Mouse (Mus musculus) megakaryocyte-erythroid progenitor cell, adult 5-6 weeks (primary cell): ENCODE measurements around the gene Wdr3. TPM values are rescaled to one million over a fixed set of nuclear protein-coding genes. Genes with fewer than 3 reads are reported as not detected.

Experiments
- ATAC-seq: replicated peaks from 2 replicates; pipeline ENCODE4 v1.8.0; 2016; ENCODE audit warnings: mild to moderate bottlenecking, inconsistent platforms; ENCODE audit not compliant: severe bottlenecking, poor library complexity, low FRiP score, low TSS enrichment
- total RNA-seq, 2 experiments: library from RNA; stranded (forward) in 1 of 2; stranded (reverse) in 1 of 2; fragments of 200-1000, 215-1000 nt in 1 of 2; fragments of >200 nt in 1 of 2; fragmentation: Nextera tagmentation in 1 of 2; gene quantifications; 2 replicates each; pipeline ENCODE4 v1.2.3; 2014 to 2017

Wdr3 gene
- 45.7 and 73.8 TPM in 2 replicates for total RNA-seq (2014; fragmentation: Nextera tagmentation)
- 142 and 162 TPM in 2 replicates for total RNA-seq (2017)

DNA sequence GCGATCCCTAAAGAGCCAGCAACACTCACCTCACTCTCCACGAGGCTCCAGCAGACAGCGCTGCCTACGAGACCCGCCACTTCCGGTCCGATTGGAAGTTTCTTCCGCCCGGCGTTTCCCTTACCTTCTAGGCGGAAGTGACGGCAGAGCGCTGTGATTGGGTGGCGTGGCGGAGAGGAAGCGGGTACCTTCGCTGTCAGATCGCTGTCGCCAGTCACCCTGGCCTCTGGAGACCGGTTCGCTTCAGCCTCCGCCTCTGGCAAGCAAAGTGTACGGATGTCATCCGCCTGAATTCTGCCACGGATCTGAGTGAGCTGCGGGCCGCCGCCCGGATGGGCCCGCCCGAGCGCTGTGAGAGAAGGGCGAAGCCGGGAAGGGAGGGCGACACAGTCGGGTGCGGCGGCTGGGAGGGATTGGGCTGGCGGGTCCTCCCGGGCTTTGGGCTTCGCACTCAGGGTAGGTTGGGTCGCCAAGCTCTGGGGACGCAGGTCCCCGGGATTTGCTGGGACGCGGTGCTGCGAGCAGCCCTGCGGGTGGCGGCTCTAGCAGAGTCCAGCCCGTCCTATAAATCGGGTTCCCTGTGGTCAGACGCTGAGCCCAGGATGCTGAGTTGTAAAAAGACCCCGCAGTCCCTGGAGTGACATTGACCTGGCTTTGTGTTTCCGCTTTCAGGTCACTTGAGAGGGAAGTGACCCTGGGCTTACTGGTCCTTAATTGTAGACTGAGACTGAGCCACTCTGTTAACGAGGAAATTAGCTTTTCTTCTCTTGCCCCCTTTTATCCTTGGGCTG, at the start of gene Wdr3, which contains the start of gene Gdap2:
TSS of gene Wdr3 (minus strand) at position 93 of the 791 bp plus-strand sequence.
TSS of gene Gdap2 (plus strand) at position 67 of the 791 bp plus-strand sequence.
- ATAC-seq: peak; percentile 99

DNA sequence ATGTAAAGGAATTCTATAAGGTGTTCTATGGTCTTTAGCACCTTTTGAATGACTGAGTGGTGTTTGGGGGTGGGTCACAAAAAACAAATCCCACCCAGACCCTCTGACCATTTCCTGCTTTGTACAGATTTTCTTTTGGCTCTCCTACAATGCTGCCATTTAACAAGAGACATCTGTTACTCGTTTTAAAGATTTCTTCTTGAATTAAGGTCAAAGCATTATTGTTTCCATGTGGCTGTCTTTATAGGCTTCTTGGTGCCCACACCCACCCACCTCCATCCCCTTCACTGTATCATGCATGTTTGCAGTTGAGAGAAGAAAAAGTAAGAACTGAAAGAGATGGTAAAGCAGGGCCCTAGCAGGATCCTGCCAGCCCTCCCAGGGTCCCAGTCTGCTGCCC, 44.8 kb upstream of the Wdr3 start:
- ATAC-seq: no peak

DNA sequence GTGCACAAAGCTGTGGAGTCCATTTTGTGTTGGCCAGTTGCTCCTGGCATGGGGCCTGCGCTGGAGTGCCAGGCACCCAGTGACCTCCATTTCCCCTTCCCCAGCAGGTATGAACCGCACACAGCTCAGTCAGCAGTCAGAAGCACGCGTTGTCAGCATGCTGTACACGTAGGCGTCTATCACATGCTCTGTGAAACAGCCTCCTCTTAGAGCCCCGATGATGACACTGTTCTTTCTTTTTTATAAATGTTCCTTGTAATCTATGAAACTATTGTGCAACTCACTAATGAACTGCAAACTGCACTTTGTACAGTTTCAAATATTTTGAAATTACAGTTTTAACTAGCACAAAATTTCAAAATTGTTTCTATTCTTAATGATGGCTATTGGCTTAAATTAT, 39.3 kb upstream of the Wdr3 start:
- no peak for ATAC-seq

DNA sequence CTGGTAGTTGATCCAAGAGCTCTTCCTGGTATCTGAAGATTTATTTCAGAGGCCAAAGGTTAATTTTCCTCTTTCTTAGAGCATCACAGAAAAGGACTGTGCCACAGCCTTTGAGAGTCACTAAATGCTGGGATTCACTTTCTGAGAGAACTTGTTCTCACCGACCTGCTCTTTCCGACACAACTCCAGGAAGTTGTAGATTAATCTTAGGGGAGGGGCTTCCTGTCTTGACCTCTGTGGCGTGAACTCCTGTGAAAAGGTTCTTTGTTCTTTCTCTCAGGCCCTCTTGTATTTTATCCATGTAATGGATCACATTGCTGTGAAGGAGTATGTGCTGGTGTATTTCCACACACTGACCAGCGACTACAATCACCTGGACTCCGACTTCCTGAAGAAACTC, 32.0 kb upstream of the Wdr3 start:
- ATAC-seq: 0 out of 2 replicates have a peak, but pooled peaks have one; percentile 45

DNA sequence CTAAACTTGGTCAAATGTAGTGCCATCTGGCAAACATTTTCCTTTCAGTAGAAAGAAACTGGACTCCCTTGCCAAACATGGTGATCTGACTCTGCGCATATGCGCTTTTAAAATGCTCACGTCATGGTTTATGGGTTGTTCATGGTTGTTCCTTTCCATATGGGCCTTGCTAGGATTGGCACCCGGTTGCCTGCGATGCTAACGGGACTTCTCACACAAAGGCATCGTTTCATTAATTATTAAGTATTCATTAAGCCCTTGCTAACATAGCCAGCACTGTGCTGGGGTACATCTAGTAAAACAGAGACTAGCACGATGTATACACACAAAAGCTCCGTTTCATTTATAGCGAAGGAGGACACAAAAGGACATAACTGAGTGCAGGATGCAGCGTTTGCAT, 27.7 kb upstream of the Wdr3 start:
- ATAC-seq: no peak

DNA sequence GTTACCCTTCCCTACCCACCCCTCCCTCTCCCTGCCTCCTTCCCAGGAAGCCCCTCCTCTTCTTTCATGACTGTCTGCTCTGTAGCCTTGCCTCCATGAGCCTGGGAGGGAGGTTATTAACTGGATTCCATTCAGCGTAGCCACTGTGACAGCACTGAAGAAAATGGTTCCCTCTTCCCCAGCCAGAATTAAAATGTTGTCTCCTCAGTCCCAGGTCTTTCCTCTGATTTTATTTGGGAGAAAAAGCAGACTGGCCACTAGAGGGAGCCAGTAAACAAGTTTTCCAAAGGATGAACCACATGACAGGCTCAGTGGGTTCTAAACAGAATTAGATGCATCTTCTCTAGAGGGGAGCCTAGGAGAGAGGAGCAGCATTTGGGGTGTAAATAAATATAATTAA, 27.2 kb upstream of the Wdr3 start:
- ATAC-seq: peak; percentile 53; the same call in 1 of the 2 replicates

DNA sequence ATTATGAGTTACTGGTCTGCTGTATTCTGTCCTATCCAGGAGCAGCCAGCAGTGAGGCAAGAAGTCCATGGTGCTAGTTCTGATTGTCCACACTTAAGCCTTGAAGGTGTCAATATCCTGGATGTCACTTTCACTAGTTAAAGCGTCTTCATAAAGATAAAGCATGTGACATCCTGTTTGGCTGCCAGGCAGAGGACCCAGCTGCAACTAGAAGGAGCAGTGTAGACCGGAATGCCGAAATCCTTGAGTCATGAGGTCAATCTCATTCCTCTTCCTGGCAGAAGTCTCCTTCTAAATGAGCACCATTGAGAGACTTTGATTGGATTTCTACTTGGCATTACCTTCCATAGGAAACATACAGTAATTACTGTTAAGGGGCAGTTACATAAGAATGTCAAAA, 18.3 kb upstream of the Wdr3 start:
- ATAC-seq: no peak

DNA sequence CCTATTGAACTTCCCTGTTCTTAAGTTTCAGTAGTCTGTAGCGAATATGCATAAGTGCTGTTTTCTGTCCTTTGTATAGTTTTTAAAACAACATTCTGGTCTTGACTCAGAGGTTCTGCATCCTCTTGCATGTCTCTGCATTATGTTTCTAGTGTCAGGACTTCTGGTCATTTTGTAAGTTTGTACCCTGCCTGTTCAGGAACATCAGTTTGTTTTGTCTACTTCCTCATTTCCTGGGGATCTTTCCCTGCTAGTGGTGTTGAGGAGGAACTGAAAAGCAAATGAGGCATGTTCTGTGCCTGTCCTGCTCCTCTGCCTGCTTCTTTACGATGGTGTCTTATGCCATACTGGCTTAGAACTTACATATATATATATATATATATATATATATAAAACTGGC, 13.8 kb upstream of the Wdr3 start:
- ATAC-seq: no peak

DNA sequence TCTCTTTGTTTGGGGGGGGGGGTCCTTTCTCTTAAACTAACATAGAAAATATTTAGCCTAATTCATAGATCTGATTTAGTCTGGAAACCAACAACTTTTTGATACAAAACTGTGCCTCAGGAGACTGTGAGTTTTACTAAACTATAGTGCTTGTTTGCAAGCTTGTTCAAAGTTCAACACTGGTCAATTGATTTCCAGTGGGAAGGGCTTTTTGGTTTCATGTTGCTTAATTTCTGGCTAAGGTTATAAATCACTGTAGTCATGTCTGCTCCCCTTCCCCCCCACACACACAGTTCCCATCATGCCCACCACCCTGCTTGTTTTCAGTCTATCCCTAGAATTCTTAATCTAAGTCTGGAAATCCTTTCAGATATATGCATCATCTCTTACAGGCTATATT, 2.8 kb upstream of the Wdr3 start:
- no peak for ATAC-seq

DNA sequence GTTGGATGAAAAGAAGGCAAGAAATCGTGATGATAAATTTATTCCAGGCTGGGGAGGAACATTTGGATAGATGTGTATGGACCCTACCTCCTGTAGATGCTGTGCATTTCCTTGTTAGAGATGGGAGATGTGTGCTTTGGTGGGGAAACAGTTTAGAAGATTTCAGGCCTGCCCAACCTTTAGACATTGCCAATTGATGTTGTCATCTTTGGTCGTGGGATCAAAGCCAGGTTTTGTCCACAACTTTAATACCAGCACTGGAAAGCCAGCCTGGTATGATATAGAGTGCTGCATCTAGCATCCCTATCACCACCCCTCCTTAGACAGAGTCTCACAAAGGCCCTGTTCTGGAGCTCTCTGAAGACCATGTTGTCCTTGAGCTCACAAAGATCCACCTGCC, 1.3 kb upstream of the Wdr3 start:
- no peak for ATAC-seq

DNA sequence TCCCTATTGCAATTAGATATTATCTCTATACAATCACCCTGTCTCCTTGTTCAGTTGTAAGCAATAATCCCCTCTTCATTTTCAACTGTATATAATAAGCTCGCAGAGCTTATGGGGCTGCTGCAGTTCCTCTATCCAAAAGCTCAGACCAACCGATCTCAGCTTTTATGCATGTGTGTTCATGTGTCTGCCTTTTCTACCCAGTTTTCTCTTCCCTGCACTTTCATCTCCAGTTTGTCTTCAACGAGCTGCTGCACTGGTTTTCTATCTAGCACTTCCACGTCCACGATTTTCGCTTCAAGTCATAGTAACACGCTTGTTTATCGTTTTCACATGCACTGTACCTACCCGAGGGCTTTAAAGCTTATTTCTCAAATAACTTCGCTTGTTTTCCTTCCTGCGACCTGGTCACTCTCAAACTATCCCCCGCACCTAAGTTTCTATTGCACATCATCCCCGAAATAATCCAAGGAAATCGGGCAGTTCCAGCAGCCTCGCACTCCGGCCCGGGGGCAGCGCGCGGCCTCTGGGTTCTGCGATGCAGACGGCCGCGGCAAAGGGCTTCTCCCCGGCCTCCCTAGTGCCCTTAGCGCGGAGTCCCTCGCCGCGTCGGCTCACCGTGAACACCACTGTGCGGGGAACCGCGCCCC, 417 bp downstream of the Wdr3 start:
- ATAC-seq: no peak

DNA sequence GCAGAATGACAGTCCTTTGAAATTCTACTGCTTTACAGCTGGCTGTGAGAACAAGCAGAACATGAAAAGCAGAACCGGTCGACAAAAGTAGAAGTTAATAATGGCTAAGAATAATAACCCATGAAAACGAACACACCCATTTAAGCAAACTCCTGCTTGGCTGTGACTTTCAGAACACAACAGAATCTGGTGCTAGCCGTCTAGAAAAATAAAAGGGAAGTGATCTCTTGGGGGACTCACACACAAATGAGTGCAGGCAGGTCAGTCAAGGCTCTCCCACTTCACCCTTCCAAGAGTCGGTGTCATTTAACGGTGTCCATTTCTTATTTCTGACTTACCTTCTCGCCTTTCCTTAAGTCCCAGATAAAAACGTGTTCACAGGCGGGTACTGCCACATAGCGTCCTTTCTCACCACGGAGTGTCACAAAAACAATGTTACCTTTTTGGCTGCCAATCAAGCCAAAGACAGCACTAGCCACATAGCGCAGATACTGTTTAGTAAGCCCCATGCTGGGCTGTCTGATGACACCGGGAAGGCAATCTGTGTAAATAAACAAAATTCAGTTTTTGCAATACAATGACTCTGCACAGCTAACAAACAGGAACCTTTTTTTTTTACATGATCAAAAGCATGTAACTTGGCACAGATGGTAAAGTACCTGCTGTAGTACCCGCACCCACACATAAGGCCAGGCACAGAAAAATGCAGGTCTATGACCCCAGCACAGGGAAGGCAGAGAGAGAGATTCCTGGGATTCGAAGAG, 1.3 kb downstream of the Wdr3 start:
- no peak for ATAC-seq

DNA sequence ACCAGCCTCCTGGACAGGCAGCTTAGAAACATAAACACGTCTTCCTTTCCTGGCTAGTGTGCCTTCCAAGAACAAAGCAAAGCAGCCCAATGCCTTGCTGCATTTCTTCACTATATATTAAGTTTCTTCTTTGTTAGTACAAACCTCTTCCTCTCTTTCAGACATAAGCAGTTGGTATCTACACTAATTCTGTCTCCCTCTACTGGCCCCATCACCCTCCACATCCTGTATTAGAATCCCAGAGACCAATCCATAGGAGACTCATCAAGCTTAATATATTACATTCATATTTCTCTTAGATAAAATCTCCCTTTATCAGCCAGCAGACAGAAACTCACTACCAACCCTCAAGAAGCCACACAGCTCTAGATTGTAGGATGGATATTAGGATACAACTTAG, 39.8 kb downstream of the Wdr3 start:
- ATAC-seq: no peak

DNA sequence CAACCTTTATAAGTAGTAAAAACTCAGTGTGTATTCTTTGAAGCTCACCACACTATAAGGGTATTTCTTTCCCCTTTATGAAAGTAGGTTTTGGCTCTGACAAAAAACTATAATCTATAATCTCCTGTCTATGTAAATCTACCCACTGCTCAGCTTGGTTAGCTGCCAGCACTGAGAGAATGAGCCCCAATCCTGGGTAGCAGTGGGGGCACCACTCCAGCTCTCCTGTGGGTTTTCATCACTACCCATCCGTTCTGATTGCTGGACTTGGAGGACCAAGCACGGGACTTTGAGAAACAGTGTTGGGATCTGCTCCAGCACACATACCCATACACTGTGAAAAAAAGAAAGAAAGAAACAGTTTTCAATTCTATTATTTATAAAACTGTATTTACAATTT, 40.2 kb downstream of the Wdr3 start:
- ATAC-seq: no peak

DNA sequence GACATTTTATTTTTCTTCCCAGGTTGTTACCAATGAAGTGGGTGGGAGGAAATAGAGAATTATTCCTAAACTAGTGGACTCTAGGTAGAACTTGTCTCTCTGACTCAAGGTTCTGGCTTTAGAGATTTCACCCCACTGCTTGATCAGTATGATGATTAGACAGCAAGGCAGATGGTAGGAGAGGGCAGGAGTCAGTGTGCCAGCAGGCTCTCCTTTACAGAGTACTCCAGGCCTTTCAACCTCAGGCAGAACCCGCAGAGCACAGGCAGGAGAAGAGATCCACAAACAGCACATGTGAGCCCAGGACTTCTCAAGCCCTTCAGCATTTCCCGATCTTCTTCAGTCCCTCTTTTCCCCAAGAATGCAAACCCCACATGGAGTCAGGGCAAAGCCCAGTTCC, 43.5 kb downstream of the Wdr3 start:
- ATAC-seq: no peak

DNA sequence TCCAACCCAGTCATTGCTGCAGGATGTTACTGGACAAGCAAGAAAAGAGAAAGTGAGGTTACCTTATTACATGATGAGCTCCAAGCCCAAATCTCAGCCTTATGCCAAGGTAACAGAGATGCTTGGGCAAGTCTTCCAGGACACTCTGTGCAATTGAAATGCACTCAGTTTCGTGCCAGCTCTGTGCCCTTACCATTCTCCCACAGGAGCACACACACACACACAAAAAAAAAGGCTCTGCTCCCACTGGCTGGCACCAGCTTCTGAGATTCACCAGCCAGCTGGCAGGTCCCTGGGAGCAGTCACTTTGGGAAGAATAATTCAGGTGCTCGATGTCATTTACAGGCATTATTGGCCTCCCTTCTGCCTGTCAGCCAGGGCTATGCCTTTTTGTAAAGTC, 55.5 kb downstream of the Wdr3 start:
- no peak for ATAC-seq

DNA sequence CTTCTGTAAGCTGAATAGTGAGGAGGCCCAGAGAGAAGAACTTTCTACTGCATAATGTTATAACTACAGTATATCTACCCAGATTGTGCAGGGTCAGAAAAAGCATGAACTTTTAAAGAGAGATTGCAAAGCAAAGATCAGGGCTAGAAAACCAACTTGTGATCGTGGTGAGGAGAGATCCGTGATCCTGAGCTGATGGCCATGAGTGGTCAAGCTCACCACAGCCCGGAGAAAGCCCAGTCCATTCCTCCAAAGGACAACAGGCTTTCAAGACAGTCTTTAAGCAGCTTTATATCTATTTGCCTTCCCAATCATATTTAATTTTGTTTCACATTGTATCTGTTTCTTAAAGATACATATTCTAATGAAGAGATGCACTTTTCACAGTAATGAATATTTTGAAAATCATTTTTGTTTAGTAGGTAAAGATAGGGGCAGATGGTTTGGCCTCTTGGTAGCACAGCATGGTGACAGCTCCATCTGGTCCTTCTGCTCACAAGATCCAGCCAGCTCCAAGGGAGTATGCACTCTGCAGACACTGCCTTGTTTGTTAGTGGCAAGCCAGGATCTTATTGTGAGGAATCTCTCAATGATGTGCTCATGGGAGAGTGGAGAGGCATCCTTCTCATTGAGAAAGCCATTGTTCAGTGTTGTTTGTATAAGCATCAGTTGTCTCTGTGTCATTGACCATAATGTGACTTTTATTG, 59.7 kb downstream of the Wdr3 start:
- no peak for ATAC-seq
